Mouse (Mus musculus) G1E-ER4 (cell line): ENCODE data around the gene Eif2b1. TPM values are rescaled to one million over a fixed set of nuclear protein-coding genes. Genes with fewer than 3 reads are reported as not detected.

ENCODE experiments used
- GATA1 ChIP-seq: IDR thresholded peaks from one replicate; pipeline ENCODE4 v1.8.0; 2012; ENCODE audit warnings: low read length, inconsistent platforms
- polyA plus RNA-seq: library from polyadenylated mRNA; stranded (reverse); fragments of >175 nt; gene quantifications from 2 replicates; pipeline ENCODE4 v1.2.3, GENCODE M21; 2012

Eif2b1 gene
- polyA plus RNA-seq, 1 experiment: 7.9 TPM

- no peak for TF ChIP-seq GATA1
Observed at GRCm38 (mm10) chr5:124528791-124529190, 50.1 kb downstream of the Eif2b1 start.

DNA sequence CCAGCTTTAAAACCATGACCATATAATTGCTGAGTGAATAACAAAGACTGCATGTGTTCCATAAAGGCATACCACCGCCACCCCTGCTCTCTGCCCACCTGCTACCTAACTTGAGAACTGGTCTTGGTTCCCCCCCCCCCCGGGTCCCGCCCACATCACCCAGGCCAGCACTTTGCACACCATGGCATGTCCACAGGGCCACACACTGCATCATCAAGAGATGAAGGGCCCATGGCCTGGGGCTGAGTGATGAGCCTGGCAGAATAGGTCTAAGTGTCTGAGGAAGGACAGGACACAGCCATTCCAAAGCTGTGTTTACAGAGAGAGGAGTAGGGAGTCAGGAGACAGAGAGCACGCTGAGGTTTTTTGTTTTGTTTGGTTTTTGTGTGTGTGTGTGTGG is 50.6 kb downstream of the Eif2b1 start:
- TF ChIP-seq GATA1: no peak

GRCm38 (mm10) chr5:124524943-124525342 is 54.0 kb downstream of the Eif2b1 start:
- no peak for TF ChIP-seq GATA1

- no peak for TF ChIP-seq GATA1
Observed at GRCm38 (mm10) chr5:124523032-124523431, 55.9 kb downstream of the Eif2b1 start.

DNA sequence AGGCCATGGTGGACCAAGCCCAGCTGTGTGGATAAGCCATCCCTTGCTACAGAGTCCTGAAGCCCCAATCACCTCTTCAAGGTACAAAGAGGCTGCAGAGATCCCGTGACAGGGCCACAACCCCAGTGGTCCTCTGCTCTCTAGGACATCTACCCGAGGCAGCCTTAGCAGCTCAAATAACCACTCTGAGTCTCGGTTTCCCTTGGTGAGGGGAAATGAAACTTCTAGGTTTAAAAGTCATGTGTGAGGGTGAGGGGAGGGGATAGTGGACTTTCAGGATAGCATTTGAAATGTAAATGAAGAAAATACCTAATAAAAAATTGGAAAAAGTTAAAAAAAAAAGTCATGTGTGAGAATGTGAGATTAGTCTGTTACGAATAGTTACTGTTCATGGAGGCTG is 57.3 kb downstream of the Eif2b1 start:
- TF ChIP-seq GATA1: no peak

Other genes starting within 250 kb of the Eif2b1 start
- 208 and 230 TPM in 2 replicates for gene Cdk2ap1, start 216.0 kb downstream of the Eif2b1 start, polyA plus RNA-seq
- gene Sbno1, start 153.1 kb downstream of the Eif2b1 start, polyA plus RNA-seq: 20.2 and 29.8 TPM in 2 replicates
- gene Kmt5a, start 139.2 kb downstream of the Eif2b1 start, polyA plus RNA-seq: 334 and 369 TPM in 2 replicates
- 25.3 and 30.6 TPM in 2 replicates for gene Rilpl2, start 100.8 kb downstream of the Eif2b1 start, polyA plus RNA-seq
- 30.2 and 35.0 TPM in 2 replicates for gene Snrnp35, start 96.0 kb downstream of the Eif2b1 start, polyA plus RNA-seq
- 2.0 and 4.2 TPM in 2 replicates for gene Rilpl1, start 47.7 kb downstream of the Eif2b1 start, polyA plus RNA-seq
- 105 and 184 TPM in 2 replicates for gene Tmed2, start 38.4 kb downstream of the Eif2b1 start, polyA plus RNA-seq
- gene Ddx55, start 26.3 kb downstream of the Eif2b1 start, polyA plus RNA-seq: 17.9 and 38.4 TPM in 2 replicates
- gene Gtf2h3, start within 50 bp of the Eif2b1 start, polyA plus RNA-seq: 2.8 and 5.6 TPM in 2 replicates
- 8.2 and 8.5 TPM in 2 replicates for gene Atp6v0a2, start 49.4 kb upstream of the Eif2b1 start, polyA plus RNA-seq
- gene Dnah10, start 146.0 kb upstream of the Eif2b1 start, polyA plus RNA-seq: not detected in 2 replicates